Mouse (Mus musculus): ENCODE results near the gene Shc3.

DNA sequence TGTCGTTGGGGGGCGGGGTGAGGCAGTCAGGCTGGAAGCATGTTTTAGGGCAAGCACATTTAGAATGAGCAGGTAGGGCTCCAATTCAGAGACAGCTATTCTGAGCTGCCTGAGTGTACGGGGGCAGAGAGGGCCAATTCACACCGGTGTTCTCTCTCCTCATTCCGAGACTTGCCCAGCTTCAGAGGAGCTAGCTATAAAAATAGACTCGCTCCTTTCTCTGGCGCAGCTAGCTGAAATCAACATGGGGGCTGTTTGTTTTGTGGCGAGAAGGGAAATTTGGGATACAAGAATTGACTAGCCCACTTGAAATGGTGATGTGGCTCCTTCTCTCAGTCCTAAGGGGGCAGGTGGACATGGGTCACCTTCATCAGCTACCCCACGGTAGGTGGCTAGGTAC, 60.4 kb downstream of the Shc3 start:
- TF ChIP-seq CTCF (IDR thresholded peaks at IDR 0.05; ENCODE audit: low read depth): no peak
- TF ChIP-seq EP300 (optimal IDR thresholded peaks at IDR 0.05): no peak
